ENCODE assay signal across 18 mouse cellular contexts in genomic region chr4:44044685-44045356, GRCm38 (mm10).
"Had no signal": no experiment of that assay in that cellular context is flagged by ENCODE, and none has a peak within 500 bp of the region (broad histone marks: within the 10 kb centered on the region; RNA-seq: fewer than 3 reads in every experiment).

No protein-coding gene starts in this region.

- H3K4me3 ChIP-seq: limb, embryonic 12.5 days; liver, embryonic 13.5 days; lung, embryonic 15.5 days; megakaryocyte, embryonic 14.5 days; midbrain, embryonic 13.5 days; neural tube, embryonic 13.5 days had no signal

- H3K4me1 ChIP-seq: limb, embryonic 12.5 days; liver, embryonic 13.5 days; lung, embryonic 15.5 days; midbrain, embryonic 13.5 days; neural tube, embryonic 13.5 days had no signal

- H3K27me3 ChIP-seq: limb, embryonic 12.5 days; liver, embryonic 13.5 days; lung, embryonic 15.5 days; megakaryocyte, embryonic 14.5 days; neural tube, embryonic 13.5 days had no signal

- H3K27ac ChIP-seq: kidney, postnatal 0 days; limb, embryonic 12.5 days; liver, embryonic 13.5 days; lung, embryonic 15.5 days; macrophage; midbrain, embryonic 13.5 days; neural tube, embryonic 13.5 days; stomach, postnatal 0 days had no signal

- ATAC-seq: liver, postnatal 0 days; midbrain, embryonic 13.5 days had no signal

- H3K9me3 ChIP-seq: limb, embryonic 12.5 days; liver, embryonic 13.5 days; lung, embryonic 15.5 days; megakaryocyte, embryonic 14.5 days; midbrain, embryonic 13.5 days; neural tube, embryonic 13.5 days had no signal

- DNase-seq: kidney, adult 9 months; kidney, postnatal 36 days; layer of hippocampus, adult 9-11 months; layer of hippocampus, postnatal 36 days; liver; liver, embryonic 13.5 days; liver, postnatal 0 days; lung, postnatal 14 days; retina, postnatal 1 day; thymus, postnatal 25 days had no signal
